Mouse (Mus musculus): Measurements from ENCODE around the gene Tubb1.

Gene Tubb1

DNA sequence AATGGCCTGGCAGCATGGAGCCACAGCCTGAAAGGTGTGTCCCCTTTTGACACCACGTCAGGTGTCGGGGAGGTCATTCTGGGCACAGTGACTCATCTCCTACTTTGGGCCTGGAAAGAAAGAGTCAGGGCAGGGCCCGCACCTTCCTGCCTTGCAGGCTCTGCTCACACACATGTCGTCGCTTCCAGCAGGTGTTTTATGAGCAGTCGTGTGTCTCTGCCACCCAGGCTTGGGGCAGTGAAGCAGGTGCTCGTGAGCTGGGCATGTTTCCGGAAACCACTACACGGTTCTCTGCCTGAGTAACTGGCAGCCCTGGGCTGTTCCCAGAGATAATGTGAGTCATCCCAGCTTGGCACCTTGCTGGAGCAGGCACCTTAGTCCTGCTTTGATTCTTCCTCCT lies 8.0 kb upstream of the Tubb1 start:
- in situ Hi-C loops (cut with MboI, MseI) = no loop called here

GRCm38 (mm10) chr2:174443046-174443445 lies 7.4 kb upstream of the Tubb1 start:
- in situ Hi-C loops (cut with MboI, MseI) = no loop called here

DNA sequence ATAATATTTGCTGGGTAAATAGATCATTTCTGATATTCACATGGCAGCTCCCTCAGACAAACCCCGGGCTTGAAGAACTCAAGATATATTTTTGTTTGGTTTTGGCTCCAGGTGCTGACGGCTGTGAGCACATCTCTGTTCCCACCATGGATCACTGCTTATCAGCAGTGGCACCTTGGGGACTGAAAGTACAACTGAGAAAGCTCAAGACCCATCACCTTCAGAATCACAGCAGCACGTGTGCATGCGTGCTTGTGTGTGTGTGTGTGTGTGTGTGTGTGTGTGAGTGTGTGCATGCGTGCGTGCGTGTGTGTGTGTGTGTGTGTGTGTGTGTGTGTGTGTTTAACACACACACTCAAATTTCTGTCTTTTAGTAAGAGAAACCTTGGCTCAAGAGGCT lies 6.1 kb upstream of the Tubb1 start:
- in situ Hi-C loops (cut with MboI, MseI) = no loop called here

DNA sequence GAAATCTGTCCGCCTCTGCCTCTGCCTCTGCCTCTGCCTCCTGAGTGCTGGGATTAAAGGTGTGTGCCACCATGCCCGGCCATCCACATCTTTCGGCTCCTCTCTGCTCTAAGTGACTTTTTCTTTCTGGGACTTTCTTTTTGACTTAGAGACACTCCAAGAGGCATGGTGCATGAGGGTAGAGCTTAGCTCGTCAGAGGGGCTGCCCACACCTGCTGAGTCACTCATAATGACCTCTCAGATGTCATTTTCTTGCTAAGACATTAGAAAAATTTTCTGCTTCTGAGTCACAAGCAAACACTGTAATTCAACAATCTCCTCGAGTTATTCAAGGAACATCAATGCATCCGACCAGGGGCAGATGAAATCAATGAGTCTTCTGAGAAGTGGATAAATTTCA lies 5.5 kb upstream of the Tubb1 start:
- in situ Hi-C loops (cut with MboI, MseI) = no loop called here

- in situ Hi-C loops (cut with MboI, MseI) = no loop called here
Measured at GRCm38 (mm10) chr2:174446492-174446891, 4.0 kb upstream of the Tubb1 start.

DNA sequence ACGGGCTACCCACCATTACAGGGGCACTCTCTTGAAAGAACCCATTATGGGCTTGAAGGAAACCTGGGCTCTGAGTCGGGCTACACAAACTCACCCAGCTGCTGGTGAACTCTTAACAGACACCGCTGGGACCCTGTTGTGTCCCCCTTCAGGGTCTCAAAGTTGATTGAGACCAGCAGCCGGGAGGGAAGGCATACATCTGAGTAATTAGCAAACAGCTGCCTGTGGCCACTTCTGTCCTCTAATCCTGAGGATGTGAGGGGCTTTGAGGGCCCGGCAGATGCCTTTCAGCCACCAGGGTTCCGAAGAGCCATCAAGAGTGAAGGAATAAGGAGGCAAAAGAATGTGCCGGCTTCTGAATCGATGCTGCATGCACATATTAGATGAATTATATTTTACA lies 3.6 kb upstream of the Tubb1 start:
- in situ Hi-C loops (cut with MboI, MseI) = no loop called here

DNA sequence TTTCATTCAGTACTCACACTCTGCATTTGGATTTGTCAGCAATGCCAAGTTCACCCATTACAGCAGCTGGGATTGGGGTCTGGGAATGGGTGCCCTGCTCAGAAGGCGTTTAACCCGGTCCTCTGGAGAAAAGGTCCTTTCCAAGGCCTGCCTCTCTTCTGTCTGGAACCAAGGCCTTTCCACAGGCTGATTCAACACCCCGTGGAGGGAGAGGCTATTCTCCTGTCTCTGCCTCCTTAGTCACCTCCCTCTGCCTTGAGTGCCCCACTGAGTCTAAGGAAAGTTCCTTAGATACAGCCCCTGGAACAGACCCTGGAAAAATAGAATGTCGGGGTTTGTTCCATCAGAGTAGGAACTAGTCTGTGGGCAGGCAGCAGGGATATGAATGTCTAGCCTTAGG lies 2.1 kb upstream of the Tubb1 start:
- in situ Hi-C loops (cut with MboI, MseI) = no loop called here

- in situ Hi-C loops (cut with MboI, MseI) = no loop called here
Measured at GRCm38 (mm10) chr2:174453681-174454080, 3.2 kb downstream of the Tubb1 start.

- in situ Hi-C loops (cut with MboI, MseI) = no loop called here
Measured at GRCm38 (mm10) chr2:174459365-174459764, 8.9 kb downstream of the Tubb1 start.

- in situ Hi-C loops (cut with MboI, MseI) = loop anchor here (10.0 kb wide), 1 partner anchor 1379 kb away; no protein-coding TSS in a partner anchor
Measured at GRCm38 (mm10) chr2:174463370-174463769, 12.9 kb downstream of the Tubb1 start.

- in situ Hi-C loops (cut with MboI, MseI) = loop anchor here (10.0 kb wide), 1 partner anchor 1379 kb away; no protein-coding TSS in a partner anchor
Measured at GRCm38 (mm10) chr2:174463789-174464523, 13.5 kb downstream of the Tubb1 start, which contains the start of gene Atp5e. TSS of gene Atp5e (minus strand) at chr2:174464105.

GRCm38 (mm10) chr2:174470333-174470732 lies 19.8 kb downstream of the Tubb1 start:
- in situ Hi-C loops (cut with MboI, MseI) = no loop called here

DNA sequence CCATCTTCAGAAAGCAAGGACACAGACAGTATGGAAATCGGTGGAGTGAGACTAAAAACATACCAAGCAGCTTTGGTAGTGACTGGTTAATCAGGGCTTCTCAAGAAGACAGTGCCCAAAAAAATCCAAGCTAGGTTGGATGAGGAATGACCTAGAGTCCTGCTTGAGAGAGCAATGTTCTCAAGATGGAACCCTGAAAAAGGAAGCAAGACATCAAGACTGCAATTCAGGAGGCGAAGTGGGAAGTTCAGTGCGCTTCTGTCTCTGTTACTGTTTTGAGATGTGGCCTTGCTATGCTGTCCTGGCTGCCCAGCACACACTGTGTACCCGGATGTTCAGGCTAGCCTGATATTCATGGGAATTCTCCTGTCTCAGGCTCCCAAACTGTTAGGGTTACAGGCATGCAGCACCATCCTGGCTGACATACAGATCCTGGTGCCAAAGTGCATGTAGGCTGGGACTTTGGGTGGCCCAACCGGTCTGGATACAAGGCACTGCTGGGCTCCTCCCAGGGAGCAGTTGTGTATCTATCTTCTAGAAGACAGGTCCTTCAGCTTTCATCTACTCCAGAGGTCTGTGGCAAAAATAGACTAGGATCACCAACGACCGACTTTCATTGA lies 20.4 kb downstream of the Tubb1 start:
- in situ Hi-C loops (cut with MboI, MseI) = no loop called here

DNA sequence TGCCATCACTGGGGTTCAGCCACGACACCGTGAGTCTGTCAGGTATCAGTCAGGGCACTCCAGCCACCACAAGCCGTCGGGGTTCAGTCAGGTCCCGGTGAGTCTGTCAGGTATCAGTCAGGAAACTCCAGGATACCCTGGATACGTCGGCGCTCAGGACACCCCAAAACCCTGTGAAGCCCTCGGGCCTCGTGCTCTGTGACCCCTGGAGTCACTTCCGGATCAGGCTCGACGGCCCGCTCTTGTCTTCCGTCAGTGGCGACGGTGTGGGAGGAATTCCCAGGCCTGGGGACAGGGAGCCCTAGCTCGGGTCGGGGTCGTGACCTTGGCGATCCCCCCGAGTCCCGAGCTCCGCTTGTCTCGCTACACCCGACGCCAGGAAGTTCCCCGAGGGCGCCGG lies 21.9 kb downstream of the Tubb1 start:
- in situ Hi-C loops (cut with MboI, MseI) = no loop called here

DNA sequence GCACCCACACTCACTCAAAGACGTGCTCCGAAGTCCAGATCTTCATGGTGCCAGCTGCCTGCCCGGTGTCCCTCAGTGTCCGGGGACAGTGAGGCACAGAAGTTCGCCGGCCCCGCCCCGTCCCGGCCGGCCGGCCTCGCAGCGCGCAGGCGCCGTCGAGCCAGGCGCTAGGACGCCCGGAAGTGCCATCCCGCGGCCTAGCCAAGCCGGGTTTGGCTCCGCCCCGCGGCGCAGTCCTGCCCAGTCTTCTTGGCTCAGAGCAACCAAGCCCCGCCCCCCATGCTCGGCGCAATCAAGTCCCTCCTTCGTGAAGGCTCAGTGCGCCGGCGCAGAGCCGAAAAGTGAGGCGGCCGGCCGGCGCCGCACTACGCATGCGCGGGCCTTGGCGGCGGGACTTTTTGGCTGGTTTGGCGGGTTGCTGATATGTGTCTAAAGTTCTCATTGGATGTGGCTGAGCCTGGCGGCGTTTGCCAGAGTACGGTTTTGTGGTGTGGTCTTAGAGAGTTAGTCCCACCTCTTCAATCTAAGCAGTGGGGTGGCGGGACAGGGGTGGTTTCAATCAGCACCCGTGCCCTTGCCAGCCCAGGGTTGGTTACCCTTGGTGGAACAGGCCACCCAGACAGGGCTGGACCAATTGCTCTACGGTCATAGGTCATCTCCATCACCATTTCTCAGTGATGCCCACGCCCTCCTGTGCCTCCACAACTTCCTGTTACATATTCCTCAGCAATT lies 22.5 kb downstream of the Tubb1 start, which contains the start of gene Prelid3b:
Gene Prelid3b (minus strand): TSS at position 264 of the 732 bp plus-strand sequence.
- in situ Hi-C loops (cut with MboI, MseI) = no loop called here

DNA sequence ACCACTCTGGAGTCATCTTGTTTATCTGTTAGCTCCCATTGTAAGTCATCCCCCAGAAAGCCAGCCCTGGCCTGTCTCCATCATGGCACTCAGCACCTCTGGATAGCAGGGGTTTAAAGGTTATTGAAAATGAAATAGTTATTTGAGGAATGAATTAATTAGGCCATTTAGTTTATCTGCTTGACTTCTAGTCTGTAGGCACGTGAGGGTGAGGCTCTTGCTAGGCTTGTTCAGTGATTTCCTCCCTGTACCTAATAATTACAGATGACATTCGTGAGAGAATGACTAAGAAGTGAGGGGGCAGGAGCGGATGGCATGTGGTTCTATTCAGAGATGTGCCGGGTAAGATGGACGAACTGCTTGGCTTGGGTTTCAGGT lies 23.0 kb downstream of the Tubb1 start:
- in situ Hi-C loops (cut with MboI, MseI) = no loop called here

GRCm38 (mm10) chr2:174477543-174478319 lies 27.2 kb downstream of the Tubb1 start:
- in situ Hi-C loops (cut with MboI, MseI) = loop anchor here (25.0 kb wide), 1 partner anchor 185 kb away; no protein-coding TSS in a partner anchor

DNA sequence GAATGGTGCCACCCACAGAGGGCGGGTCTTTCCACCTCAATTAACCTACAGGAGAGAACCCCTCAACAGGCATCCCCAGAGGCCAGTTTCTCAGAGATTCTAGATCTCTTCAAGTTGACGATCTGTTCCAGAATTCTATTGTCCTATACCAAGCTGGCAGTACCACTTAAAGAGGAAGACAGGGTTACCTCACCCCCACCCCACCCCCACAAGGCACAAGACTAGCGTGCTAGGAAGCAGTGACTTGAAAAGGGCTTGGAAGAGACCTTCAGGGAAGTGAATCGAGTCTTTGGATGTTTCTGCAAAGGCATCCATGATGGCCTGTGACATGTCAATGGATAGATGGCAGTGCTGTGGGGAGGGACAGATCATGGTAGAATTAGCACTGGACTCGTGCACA lies 28.3 kb downstream of the Tubb1 start:
- in situ Hi-C loops (cut with MboI, MseI) = loop anchor here (25.0 kb wide), 1 partner anchor 184 kb away; no protein-coding TSS in a partner anchor

GRCm38 (mm10) chr2:174487005-174487404 lies 36.5 kb downstream of the Tubb1 start:
- in situ Hi-C loops (cut with MboI, MseI) = loop anchor here (25.0 kb wide), 1 partner anchor 175 kb away; no protein-coding TSS in a partner anchor

DNA sequence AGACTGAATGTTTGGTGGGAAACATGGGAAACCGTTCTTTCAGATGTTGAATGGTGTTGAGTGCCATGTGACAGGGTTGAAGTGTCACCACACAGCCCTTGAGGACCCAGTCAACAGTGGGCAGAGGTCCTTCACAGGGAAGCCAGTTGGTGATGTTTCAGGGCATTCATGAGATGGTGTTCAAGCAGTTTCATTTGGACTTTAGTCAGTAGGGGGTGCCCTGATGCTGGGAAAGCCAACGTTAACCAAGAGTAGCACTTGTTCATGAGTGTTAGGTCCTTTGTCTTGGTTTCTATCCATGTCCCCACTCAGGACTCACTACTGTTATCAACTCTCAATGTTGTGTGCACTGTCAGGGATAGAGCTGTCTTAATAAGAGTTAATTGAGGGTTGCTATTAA lies 42.4 kb downstream of the Tubb1 start:
- in situ Hi-C loops (cut with MboI, MseI) = loop anchor here (25.0 kb wide), 1 partner anchor 169 kb away; no protein-coding TSS in a partner anchor

DNA sequence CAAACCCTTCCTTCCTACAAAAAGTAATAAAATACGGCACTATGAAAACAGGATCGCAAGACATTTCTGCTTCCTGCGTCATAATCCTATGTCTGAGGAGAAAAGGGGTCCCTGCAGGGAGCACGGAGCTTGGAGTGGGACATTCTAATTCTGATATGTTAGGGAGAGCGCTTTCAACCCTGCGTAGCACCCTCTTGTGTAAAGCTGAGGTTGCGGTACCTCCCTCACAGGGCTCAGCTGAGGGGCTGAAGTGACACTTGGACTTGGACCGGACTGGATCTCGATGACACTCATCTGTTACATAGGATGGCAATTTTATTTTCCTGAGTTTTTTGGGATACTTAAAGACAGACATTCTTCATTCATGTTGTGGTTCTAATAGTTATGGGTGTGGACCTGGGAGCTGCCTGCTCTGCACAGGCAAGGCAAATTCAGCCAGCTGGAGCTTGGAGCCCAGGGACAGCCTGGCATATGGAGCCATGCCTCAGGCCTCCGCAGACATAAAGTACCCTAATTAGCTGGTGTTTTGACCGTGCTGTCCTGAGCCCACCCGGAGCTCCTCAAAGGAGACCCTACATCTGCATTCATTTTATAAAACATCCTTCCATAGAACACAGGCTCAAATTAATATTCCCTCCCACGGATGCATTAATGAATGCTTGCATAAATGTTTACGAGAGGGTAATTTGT lies 50.5 kb downstream of the Tubb1 start:
- in situ Hi-C loops (cut with MboI, MseI) = no loop called here

Measured in T-helper 2 cell (primary cell).